Mouse (Mus musculus): ENCODE measurements around the gene Por. TPM values are rescaled to one million over a fixed set of nuclear protein-coding genes. Genes with fewer than 3 reads are reported as not detected.
A peak's percentile ranks its signal among the peaks of the same experiment; 100 is the strongest.

Por gene
- total and polyA plus RNA-seq, 3 experiments, result 63.0 to 93.6 (median 77.4) TPM

GRCm38 (mm10) chr5:135672980-135673379 lies 3.1 kb downstream of the Por start:
- TF ChIP-seq EP300 (IDR thresholded peaks at IDR 0.05; ENCODE audit: insufficient read depth, low read depth, low read length) (no peak), POLR2A (IDR thresholded peaks at IDR 0.05; ENCODE audit: insufficient read depth, low read depth, low read length) (0 out of 2 replicates have a peak, but pooled peaks have one; percentile 32), CTCF (IDR thresholded peaks at IDR 0.05) (no peak)
- Histone ChIP-seq H3K27ac (no peak overlapping the region), H3K36me3 (ENCODE audit: control insufficient read depth, insufficient read depth, low read length) (no peaks in the 10 kb centered on the region), H3K4me1 (ENCODE audit: control insufficient read depth, insufficient read depth, low read length) (peaks cover 3% of the 10 kb centered on the region), H3K27me3 (ENCODE audit: control insufficient read depth, insufficient read depth, low read length) (no peaks in the 10 kb centered on the region), H3K79me2 (replicated peaks; ENCODE audit: control insufficient read depth, insufficient read depth, low read length) (no peaks in the 10 kb centered on the region), H3K4me3 (no peak overlapping the region), H3K9ac (ENCODE audit: low read depth, low read length) (no peak overlapping the region)
- intact Hi-C loops (cut with DNase I), result no loop called here
- 40% methylated on average over 5 of the region's 5 CpGs for WGBS
- peak; percentile 74 to 80 for DNase-seq

GRCm38 (mm10) chr5:135674349-135674775 lies 4.5 kb downstream of the Por start:
- TF ChIP-seq EP300 (IDR thresholded peaks at IDR 0.05; ENCODE audit: insufficient read depth, low read depth, low read length) (no peak), CTCF (IDR thresholded peaks at IDR 0.05) (no peak), POLR2A (IDR thresholded peaks at IDR 0.05; ENCODE audit: insufficient read depth, low read depth, low read length) (no peak)
- H3K9ac ChIP-seq (ENCODE audit: low read depth, low read length), result no peak overlapping the region

GRCm38 (mm10) chr5:135674821-135675220 lies 5.0 kb downstream of the Por start:
- no peak overlapping the region; the same call in 1 of the 2 replicates for H3K27ac ChIP-seq
- H3K27me3 ChIP-seq (ENCODE audit: control insufficient read depth, insufficient read depth, low read length), result no peaks in the 10 kb centered on the region
- H3K9ac ChIP-seq (ENCODE audit: low read depth, low read length), result no peak overlapping the region
- H3K79me2 ChIP-seq (replicated peaks; ENCODE audit: control insufficient read depth, insufficient read depth, low read length), result no peaks in the 10 kb centered on the region
- H3K36me3 ChIP-seq (ENCODE audit: control insufficient read depth, insufficient read depth, low read length), result no peaks in the 10 kb centered on the region
- intact Hi-C loops (cut with DNase I), result no loop called here
- TF ChIP-seq EP300 (IDR thresholded peaks at IDR 0.05; ENCODE audit: insufficient read depth, low read depth, low read length) (peak; percentile 29; the same call in 1 of the 2 replicates), POLR2A (IDR thresholded peaks at IDR 0.05; ENCODE audit: insufficient read depth, low read depth, low read length) (no peak)
- H3K4me3 ChIP-seq, result no peak overlapping the region
- DNase-seq, result peak; percentile 63 to 70
- 15% methylated on average over 11 of the region's 11 CpGs for WGBS
- H3K4me1 ChIP-seq (ENCODE audit: control insufficient read depth, insufficient read depth, low read length), result peaks cover 3% of the 10 kb centered on the region

More at GRCm38 (mm10) chr5:135674349-135674775, 4.5 kb downstream of the Por start:
- Histone ChIP-seq H3K79me2 (replicated peaks; ENCODE audit: control insufficient read depth, insufficient read depth, low read length) (no peaks in the 10 kb centered on the region), H3K36me3 (ENCODE audit: control insufficient read depth, insufficient read depth, low read length) (no peaks in the 10 kb centered on the region), H3K27me3 (ENCODE audit: control insufficient read depth, insufficient read depth, low read length) (no peaks in the 10 kb centered on the region), H3K27ac (no peak overlapping the region), H3K4me3 (no peak overlapping the region), H3K4me1 (ENCODE audit: control insufficient read depth, insufficient read depth, low read length) (peaks cover 3% of the 10 kb centered on the region)
- DNase-seq, result peak in 1 of 2 experiments; percentile 28
- WGBS, result 52% methylated on average over 3 of the region's 3 CpGs
- intact Hi-C loops (cut with DNase I), result no loop called here

- H3K9ac ChIP-seq (ENCODE audit: low read depth, low read length), result no peak overlapping the region
- intact Hi-C loops (cut with DNase I), result no loop called here
Measured at GRCm38 (mm10) chr5:135676696-135677095, 6.9 kb downstream of the Por start.

GRCm38 (mm10) chr5:135677251-135677650 lies 7.4 kb downstream of the Por start:
- intact Hi-C loops (cut with DNase I), result no loop called here
- Histone ChIP-seq H3K36me3 (ENCODE audit: control insufficient read depth, insufficient read depth, low read length) (no peaks in the 10 kb centered on the region), H3K27ac (no peak overlapping the region), H3K4me1 (ENCODE audit: control insufficient read depth, insufficient read depth, low read length) (peaks cover 3% of the 10 kb centered on the region), H3K9ac (ENCODE audit: low read depth, low read length) (no peak overlapping the region), H3K79me2 (replicated peaks; ENCODE audit: control insufficient read depth, insufficient read depth, low read length) (no peaks in the 10 kb centered on the region), H3K27me3 (ENCODE audit: control insufficient read depth, insufficient read depth, low read length) (no peaks in the 10 kb centered on the region), H3K4me3 (no peak overlapping the region)
- TF ChIP-seq EP300 (IDR thresholded peaks at IDR 0.05; ENCODE audit: insufficient read depth, low read depth, low read length) (no peak), POLR2A (IDR thresholded peaks at IDR 0.05; ENCODE audit: insufficient read depth, low read depth, low read length) (no peak)
- 62% methylated on average over 2 of the region's 2 CpGs for WGBS
- DNase-seq, result no peak

More at GRCm38 (mm10) chr5:135676696-135677095, 6.9 kb downstream of the Por start:
- no peak overlapping the region for H3K4me3 ChIP-seq
- H3K79me2 ChIP-seq (replicated peaks; ENCODE audit: control insufficient read depth, insufficient read depth, low read length), result no peaks in the 10 kb centered on the region
- H3K4me1 ChIP-seq (ENCODE audit: control insufficient read depth, insufficient read depth, low read length), result peaks cover 3% of the 10 kb centered on the region
- H3K27me3 ChIP-seq (ENCODE audit: control insufficient read depth, insufficient read depth, low read length), result no peaks in the 10 kb centered on the region
- WGBS, result 77% methylated on average over 3 of the region's 3 CpGs
- no peaks in the 10 kb centered on the region for H3K36me3 ChIP-seq (ENCODE audit: control insufficient read depth, insufficient read depth, low read length)
- no peak overlapping the region for H3K27ac ChIP-seq
- no peak for DNase-seq
- TF ChIP-seq EP300 (IDR thresholded peaks at IDR 0.05; ENCODE audit: insufficient read depth, low read depth, low read length) (no peak), CTCF (IDR thresholded peaks at IDR 0.05) (no peak), POLR2A (IDR thresholded peaks at IDR 0.05; ENCODE audit: insufficient read depth, low read depth, low read length) (no peak)

- H3K79me2 ChIP-seq (replicated peaks; ENCODE audit: control insufficient read depth, insufficient read depth, low read length), result no peaks in the 10 kb centered on the region
- intact Hi-C loops (cut with DNase I), result no loop called here
- no peak overlapping the region for H3K9ac ChIP-seq (ENCODE audit: low read depth, low read length)
- no peak for DNase-seq
- H3K27ac ChIP-seq, result no peak overlapping the region
- 79% methylated on average over 6 of the region's 6 CpGs for WGBS
- no peaks in the 10 kb centered on the region for H3K27me3 ChIP-seq (ENCODE audit: control insufficient read depth, insufficient read depth, low read length)
- peaks cover 3% of the 10 kb centered on the region for H3K4me1 ChIP-seq (ENCODE audit: control insufficient read depth, insufficient read depth, low read length)
- TF ChIP-seq CTCF (IDR thresholded peaks at IDR 0.05) (no peak), EP300 (IDR thresholded peaks at IDR 0.05; ENCODE audit: insufficient read depth, low read depth, low read length) (no peak)
- H3K4me3 ChIP-seq, result no peak overlapping the region
- H3K36me3 ChIP-seq (ENCODE audit: control insufficient read depth, insufficient read depth, low read length), result no peaks in the 10 kb centered on the region
Measured at GRCm38 (mm10) chr5:135678481-135678880, 8.6 kb downstream of the Por start.
